Mouse (Mus musculus): ENCODE measurements around the gene Slc12a9.

- TF ChIP-seq CTCF (IDR thresholded peaks at IDR 0.05; ENCODE audit: borderline replicate concordance, extremely low read depth, insufficient read depth, insufficient read length) (no peak), POLR2A (IDR thresholded peaks at IDR 0.05; ENCODE audit: borderline replicate concordance, extremely low read depth, insufficient read depth, insufficient read length, poor library complexity, severe bottlenecking) (no peak)
Observed at GRCm38 (mm10) chr5:137297126-137297525, 36.3 kb downstream of the Slc12a9 start.
